27 mouse cellular contexts compared by ENCODE assay signal in the genomic region with DNA sequence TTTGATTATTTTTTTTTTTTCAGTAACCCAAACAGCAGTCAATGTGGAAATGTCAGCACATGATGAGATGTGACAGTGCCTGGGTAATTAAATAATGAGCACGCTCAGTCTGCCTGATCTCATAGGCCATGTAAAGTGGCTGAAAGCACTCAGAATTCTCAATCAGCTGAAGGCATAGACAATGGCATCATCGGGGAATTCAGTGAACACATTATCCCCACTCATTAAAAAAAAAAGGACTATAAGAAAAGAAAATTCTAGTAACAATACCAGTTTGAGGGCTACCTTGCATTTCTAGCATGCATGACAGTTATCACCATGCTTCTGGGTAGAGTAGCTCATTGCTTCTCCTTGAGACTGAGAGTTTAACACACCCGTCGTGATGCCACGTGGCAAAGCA. TPM values are rescaled to one million over a fixed set of nuclear protein-coding genes. Genes with fewer than 3 reads are reported as not detected.
DNase-seq lines count a peak whose midpoint lies in the region; ATAC-seq and TF ChIP-seq lines count a peak whose summit lies in the region.
"Had no signal": no experiment of that assay in that cellular context is flagged by ENCODE, and none has a peak within 500 bp of the region (broad histone marks: within the 10 kb centered on the region; RNA-seq: fewer than 3 reads in every experiment).

No protein-coding gene starts in this region.

- TF ChIP-seq CTCF in brain, embryonic 14.5 days (IDR thresholded peaks at IDR 0.05; ENCODE audit: borderline replicate concordance, extremely low read depth, insufficient read depth, insufficient read length), result no peak

- no peak overlapping the region for H3K4me3 ChIP-seq in forebrain, embryonic 14.5 days (ENCODE audit: low read depth, low read length)
- H3K4me3 ChIP-seq in forebrain, embryonic 12.5 days (replicated peaks), result no peak overlapping the region
- H3K4me3 ChIP-seq: embryonic facial prominence, embryonic 13.5 days; embryonic facial prominence, embryonic 15.5 days; erythroblast, embryonic 14.5 days; forebrain, embryonic 10.5 days; forebrain, embryonic 13.5 days had no signal

- no peaks in the 10 kb centered on the region for H3K9me3 ChIP-seq in forebrain, embryonic 14.5 days (replicated peaks; ENCODE audit: control insufficient read depth, low read length)
- no peaks in the 10 kb centered on the region for H3K9me3 ChIP-seq in forebrain, embryonic 12.5 days
- H3K9me3 ChIP-seq: embryonic facial prominence, embryonic 13.5 days; embryonic facial prominence, embryonic 15.5 days; forebrain, embryonic 10.5 days; forebrain, embryonic 13.5 days; G1E had no signal

- ATAC-seq in forebrain, embryonic 14.5 days, result no peak
- ATAC-seq in forebrain, embryonic 12.5 days (ENCODE audit: low FRiP score), result no peak
- ATAC-seq: activated CD4-positive, CD25-positive, alpha-beta regulatory T cell, adult 4 months; CD4-positive, CD25-positive, alpha-beta regulatory T cell, adult 4 months; forebrain, embryonic 13.5 days; forebrain, embryonic 16.5 days; Patski had no signal

- TF ChIP-seq POLR2A in brain, embryonic 14.5 days (IDR thresholded peaks at IDR 0.05; ENCODE audit: borderline replicate concordance, extremely low read depth, insufficient read depth, insufficient read length, poor library complexity, severe bottlenecking), result no peak

- no peak overlapping the region for H3K27ac ChIP-seq in forebrain, embryonic 14.5 days (ENCODE audit: low read depth, low read length)
- H3K27ac ChIP-seq in forebrain, embryonic 12.5 days, result no peak overlapping the region
- H3K27ac ChIP-seq: embryonic facial prominence, embryonic 13.5 days; embryonic facial prominence, embryonic 15.5 days; forebrain, embryonic 10.5 days; forebrain, embryonic 13.5 days had no signal

- no peaks in the 10 kb centered on the region for H3K4me1 ChIP-seq in forebrain, embryonic 14.5 days (ENCODE audit: control insufficient read depth, insufficient read depth, low read length)
- no peaks in the 10 kb centered on the region for H3K4me1 ChIP-seq in forebrain, embryonic 12.5 days
- H3K4me1 ChIP-seq: forebrain, embryonic 10.5 days; forebrain, embryonic 13.5 days had no signal

- H3K27me3 ChIP-seq in forebrain, embryonic 14.5 days (replicated peaks; ENCODE audit: control insufficient read depth, insufficient read depth, low read length), result no peaks in the 10 kb centered on the region
- no peaks in the 10 kb centered on the region for H3K27me3 ChIP-seq in forebrain, embryonic 12.5 days
- H3K27me3 ChIP-seq: CH12.LX; embryonic facial prominence, embryonic 13.5 days; forebrain, embryonic 13.5 days had no signal

- WGBS in forebrain, embryonic 14.5 days, result 47% methylated on average over 5 of the region's 5 CpGs
- WGBS in forebrain, embryonic 12.5 days, result 60% methylated on average over 5 of the region's 5 CpGs

- no peak overlapping the region for H3K4me2 ChIP-seq in forebrain, embryonic 14.5 days (ENCODE audit: low read length)
- H3K4me2 ChIP-seq in forebrain, embryonic 12.5 days, result no peak overlapping the region
- H3K4me2 ChIP-seq: embryonic facial prominence, embryonic 13.5 days; embryonic facial prominence, embryonic 15.5 days; forebrain, embryonic 13.5 days had no signal

- no peak overlapping the region for H3K9ac ChIP-seq in forebrain, embryonic 14.5 days (ENCODE audit: low read length)
- H3K9ac ChIP-seq in forebrain, embryonic 12.5 days, result no peak overlapping the region
- H3K9ac ChIP-seq: embryonic facial prominence, embryonic 13.5 days; embryonic facial prominence, embryonic 15.5 days; forebrain, embryonic 13.5 days had no signal

- DNase-seq in forebrain, embryonic 14.5 days (ENCODE audit: low spot score), result peak; percentile 5
- peak; percentile 38 for DNase-seq in brain, embryonic 14.5 days (ENCODE audit: low read depth)
- DNase-seq in retina, postnatal 1 day, result peak; percentile 76
- no peak for DNase-seq in kidney, postnatal 36 days
- DNase-seq: adrenal gland, adult 8-10 months; adrenal gland, postnatal 14 days; adrenal gland, postnatal 36 days; B cell, adult 2 months; cerebellum, adult 11 months; cerebellum, adult 18-20 months; cerebellum, adult 8-10 months; cerebellum, adult 9-11 months; cerebellum, postnatal 14 days; cerebellum, postnatal 36 days; embryo, embryonic 11 days had no signal

- no peaks in the 10 kb centered on the region for H3K36me3 ChIP-seq in forebrain, embryonic 14.5 days (ENCODE audit: control insufficient read depth, insufficient read depth, low read length)
- no peaks in the 10 kb centered on the region for H3K36me3 ChIP-seq in forebrain, embryonic 12.5 days (replicated peaks)
- H3K36me3 ChIP-seq: embryonic facial prominence, embryonic 13.5 days; embryonic facial prominence, embryonic 15.5 days; forebrain, embryonic 10.5 days; G1E had no signal

RNA-seq across cellular contexts. Expression of a gene that starts 12.5 kb away (rescaled TPM):
- polyA plus RNA-seq in forebrain, embryonic 14.5 days (2014; fragmentation: Nextera tagmentation; extraction: Ambion mirVana), result 9.8 and 11.4 TPM in 2 replicates
- 6.1 and 6.4 TPM in 2 replicates for polyA plus RNA-seq in forebrain, embryonic 12.5 days (2016; fragmentation: Nextera tagmentation; extraction: Ambion mirVana)
- 7.9 and 10.4 TPM in 2 replicates for polyA plus RNA-seq in brain, embryonic 14.5 days (2012; rRNA removed)

RNA-seq across cellular contexts. Expression of a gene that starts 16.3 kb away (rescaled TPM):
- 2.0 and 2.1 TPM in 2 replicates for polyA plus RNA-seq in forebrain, embryonic 14.5 days (2014; fragmentation: Nextera tagmentation; extraction: Ambion mirVana)
- 0.37 and 1.3 TPM in 2 replicates for polyA plus RNA-seq in forebrain, embryonic 12.5 days (2016; fragmentation: Nextera tagmentation; extraction: Ambion mirVana)
- 0.74 and 0.90 TPM in 2 replicates for polyA plus RNA-seq in brain, embryonic 14.5 days (2012; rRNA removed)
- polyA plus RNA-seq: erythroblast, embryonic 14.5 days; G1E had no signal

RNA-seq across cellular contexts. Expression of a gene that starts 38.9 kb away (rescaled TPM):
- polyA plus RNA-seq in forebrain, embryonic 14.5 days (2014; fragmentation: Nextera tagmentation; extraction: Ambion mirVana), result 42.0 and 55.0 TPM in 2 replicates
- polyA plus RNA-seq in forebrain, embryonic 12.5 days (2016; fragmentation: Nextera tagmentation; extraction: Ambion mirVana), result 56.2 and 64.1 TPM in 2 replicates
- 44.0 and 46.5 TPM in 2 replicates for polyA plus RNA-seq in brain, embryonic 14.5 days (2012; rRNA removed)

Comparison
In these comparisons a context has a peak if more than half of its experiments do, and no peak if none do; other contexts are left out.
1. DNase-seq: peak in forebrain, embryonic 14.5 days (single experiment), brain, embryonic 14.5 days (single experiment) and retina, postnatal 1 day (single experiment); none in kidney, postnatal 36 days (0 of 2).